Mouse (Mus musculus) frontal cortex, adult 2 months (tissue): ENCODE measurements around the gene Klhl28. TPM values are rescaled to one million over a fixed set of nuclear protein-coding genes. Genes with fewer than 3 reads are reported as not detected.

Experiments used
- polyA plus RNA-seq: library from polyadenylated mRNA; depleted of rRNA; stranded (reverse); fragments of >200 nt; gene quantifications from 2 replicates; pipeline ENCODE4 v1.2.3, GENCODE M21; 2012; rRNA removed

Klhl28 gene
- polyA plus RNA-seq, 1 experiment: 11.1 TPM

Other genes with a start within 250 kb of the Klhl28 start
- gene Gm527, start 47.6 kb downstream of the Klhl28 start, polyA plus RNA-seq: 8.4 and 9.4 TPM in 2 replicates
- 23.0 and 24.5 TPM in 2 replicates for gene Togaram1, start 270 bp upstream of the Klhl28 start, polyA plus RNA-seq
- 44.5 and 50.9 TPM in 2 replicates for gene Prpf39, start 70.8 kb upstream of the Klhl28 start, polyA plus RNA-seq
- 270 and 323 TPM in 2 replicates for gene Fkbp3, start 108.5 kb upstream of the Klhl28 start, polyA plus RNA-seq
- 6.7 and 7.4 TPM in 2 replicates for gene Fancm, start 110.1 kb upstream of the Klhl28 start, polyA plus RNA-seq
- 0.36 and 0.52 TPM in 2 replicates for gene Mis18bp1, start 207.1 kb upstream of the Klhl28 start, polyA plus RNA-seq